Mouse (Mus musculus) neural tube, embryonic 11.5 days (tissue): ENCODE measurements around the gene Olfr611. TPM values are rescaled to one million over a fixed set of nuclear protein-coding genes. Genes with fewer than 3 reads are reported as not detected.
"Not testable (repeated sequence)": the region's sequence is repeated elsewhere in the genome, so short reads cannot be mapped to it uniquely, and the experiment has no call there.

Source experiments
- ATAC-seq: fragments of 200-750 bp; cut with Nextera tagmentation; 2 replicates; pipeline ENCODE4 v1.8.0; 2017; ENCODE audit warnings: moderate number of reproducible peaks, mild to moderate bottlenecking, moderate TSS enrichment, moderate library complexity; ENCODE audit not compliant: insufficient read depth, low FRiP score, low TSS enrichment
- DNase-seq: peaks from one replicate; pipeline ENCODE4 v3.0.0-alpha.2; 2015; ENCODE audit warnings: low spot score
- H3K27ac ChIP-seq: fragments of 300-500 bp; sonication (generic); 2 replicates; pipeline ENCODE4 v1.5.1; 2014; ENCODE audit warnings: low read depth, mild to moderate bottlenecking, low read length
- H3K27me3 ChIP-seq: fragments of 300-500 bp; sonication (generic); 2 replicates; pipeline ENCODE4 v1.6.1; 2014; ENCODE audit warnings: mild to moderate bottlenecking, low read length, mixed read lengths; ENCODE audit not compliant: control insufficient read depth, insufficient read depth
- H3K36me3 ChIP-seq: fragments of 300-500 bp; sonication (generic); 2 replicates; pipeline ENCODE4 v1.6.1; 2014; ENCODE audit warnings: mild to moderate bottlenecking, low read length, moderate library complexity, mixed read lengths; ENCODE audit not compliant: control insufficient read depth, insufficient read depth
- H3K4me1 ChIP-seq: fragments of 300-500 bp; sonication (generic); 2 replicates; pipeline ENCODE4 v1.6.1; 2014; ENCODE audit warnings: low read length, mixed read lengths; ENCODE audit not compliant: control insufficient read depth, insufficient read depth
- H3K4me2 ChIP-seq: fragments of 300-500 bp; sonication (generic); 2 replicates; pipeline ENCODE4 v1.6.1; 2014; ENCODE audit warnings: low read depth, mild to moderate bottlenecking, moderate library complexity
- H3K4me3 ChIP-seq: fragments of 300-500 bp; sonication (generic); 2 replicates; pipeline ENCODE4 v1.5.1; 2014; ENCODE audit warnings: low read depth, low read length
- H3K9ac ChIP-seq: fragments of 300-500 bp; sonication (generic); 2 replicates; pipeline ENCODE4 v1.6.1; 2014; ENCODE audit warnings: mild to moderate bottlenecking, low read length
- H3K9me3 ChIP-seq: fragments of 300-500 bp; sonication (generic); 2 replicates; pipeline ENCODE4 v1.6.1; 2016; ENCODE audit warnings: low read length; ENCODE audit not compliant: control insufficient read depth
- WGBS: fragments of 180-500 bp; shearing (Covaris S2); extraction: QIAGEN DNeasy Blood & Tissue Kit; methylation state at CpG from one replicate; pipeline ENCODE4 v1.1.7; 2014; 5-methylcytosine and 5-hydroxymethylcytosine counted together
- polyA plus RNA-seq: library from polyadenylated mRNA; unstranded; fragments of >200 nt; fragmentation: Nextera tagmentation; extraction: Ambion mirVana; gene quantifications from 2 replicates; pipeline ENCODE4 v1.2.1, GENCODE M21; 2014

Olfr611 gene
- polyA plus RNA-seq, result not detected in 2 replicates

- not testable (repeated sequence) for H3K36me3 ChIP-seq, H3K27me3 ChIP-seq, H3K4me1 ChIP-seq, H3K9ac ChIP-seq, DNase-seq, H3K4me3 ChIP-seq, H3K4me2 ChIP-seq, ATAC-seq, H3K27ac ChIP-seq, H3K9me3 ChIP-seq
- WGBS, result 70% methylated on average over 1 of the region's 1 CpGs
Measured at GRCm38 (mm10) chr7:103520746-103521145, at the start of gene Olfr611. TSS of gene Olfr611 (minus strand) at chr7:103520846.

DNA sequence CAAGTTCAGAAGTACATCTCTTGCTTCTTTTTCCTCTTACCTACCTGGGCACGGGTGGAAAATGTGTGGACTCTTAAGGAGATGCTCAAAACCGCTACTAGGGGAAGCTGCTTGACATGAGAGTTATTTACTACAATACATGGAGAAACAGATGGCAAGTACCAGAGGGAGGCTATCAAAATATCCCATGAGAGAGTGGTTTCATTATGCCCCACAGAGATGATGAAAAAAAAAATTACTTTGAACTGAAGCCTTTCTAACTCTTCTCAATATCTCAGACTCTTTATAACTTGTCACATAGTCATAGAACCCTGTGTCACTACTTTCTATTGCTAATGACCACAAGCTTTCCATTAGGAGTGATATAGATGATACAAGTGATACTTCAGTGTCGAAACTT, 48.4 kb upstream of the Olfr611 start, which contains the start of gene Olfr616:
TSS of gene Olfr616 (minus strand) at position 101 of the 400 bp plus-strand sequence.
- WGBS, result 84% methylated on average over 3 of the region's 3 CpGs
- no peak within 1 kb of the TSS for H3K4me3 ChIP-seq
- no peak within 1 kb of the TSS for H3K4me2 ChIP-seq
- no peaks in the 10 kb centered on the region for H3K4me1 ChIP-seq
- H3K36me3 ChIP-seq, result no peaks in the 10 kb centered on the region
- H3K27me3 ChIP-seq, result no peaks in the 10 kb centered on the region
- DNase-seq (no peak), ATAC-seq (no peak)
- H3K27ac ChIP-seq, result no peak within 1 kb of the TSS
- no peaks in the 10 kb centered on the region for H3K9me3 ChIP-seq
- no peak within 1 kb of the TSS for H3K9ac ChIP-seq

DNA sequence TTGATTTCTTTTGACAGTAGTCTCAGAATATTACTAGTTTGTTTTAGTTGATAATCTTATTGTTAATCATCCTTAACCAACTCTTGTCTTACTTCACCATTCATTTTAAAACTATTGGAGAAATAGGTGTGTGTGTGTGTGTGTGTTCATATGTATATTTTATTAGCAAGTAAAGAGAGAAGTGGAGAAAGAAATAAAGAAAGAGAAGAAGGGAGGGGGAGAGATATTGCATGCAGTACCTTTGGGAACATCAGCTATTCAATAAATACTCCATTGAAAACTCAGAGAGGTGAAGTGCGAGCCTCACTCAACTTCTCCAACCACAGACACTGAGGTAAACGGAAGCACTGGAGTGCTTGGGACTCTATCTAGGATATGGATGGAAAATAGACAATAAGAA, 35.1 kb upstream of the Olfr611 start, which contains the start of gene Olfr615:
TSS of gene Olfr615 (plus strand) at position 301 of the 400 bp plus-strand sequence.
- Histone ChIP-seq H3K9ac (no peak within 1 kb of the TSS), H3K4me2 (no peak within 1 kb of the TSS), H3K9me3 (no peaks in the 10 kb centered on the region), H3K27ac (no peak within 1 kb of the TSS), H3K4me3 (no peak within 1 kb of the TSS), H3K27me3 (no peaks in the 10 kb centered on the region), H3K4me1 (no peaks in the 10 kb centered on the region), H3K36me3 (no peaks in the 10 kb centered on the region)
- no peak for ATAC-seq
- WGBS, result 91% methylated on average over 2 of the region's 2 CpGs
- no peak for DNase-seq

DNA sequence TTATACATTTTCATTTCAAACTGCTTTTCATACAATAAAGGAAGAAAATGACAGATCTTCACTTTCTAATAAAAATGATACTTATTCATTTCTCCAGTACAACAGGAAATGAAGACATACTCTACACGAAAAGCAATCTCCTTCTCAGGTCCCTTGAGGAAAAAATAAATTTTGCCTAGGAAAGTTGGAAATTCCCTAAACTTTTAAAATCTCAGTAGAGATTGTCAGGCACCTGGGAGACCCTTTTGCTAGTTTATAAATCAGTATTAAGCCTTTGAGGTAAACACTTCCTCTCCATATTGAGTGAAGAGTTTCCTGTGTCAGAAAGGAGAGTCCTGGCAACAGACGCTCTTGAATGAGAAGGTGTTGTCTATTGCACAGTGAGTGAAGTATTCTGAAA, 27.1 kb upstream of the Olfr611 start, which contains the start of gene Olfr613:
TSS of gene Olfr613 (plus strand) at position 301 of the 400 bp plus-strand sequence.
- H3K4me3 ChIP-seq, result no peak within 1 kb of the TSS
- H3K27me3 ChIP-seq, result no peaks in the 10 kb centered on the region
- H3K27ac ChIP-seq, result no peak within 1 kb of the TSS
- H3K4me1 ChIP-seq, result no peaks in the 10 kb centered on the region
- H3K36me3 ChIP-seq, result no peaks in the 10 kb centered on the region
- 87% methylated on average over 2 of the region's 2 CpGs for WGBS
- ATAC-seq (no peak), DNase-seq (no peak)
- no peaks in the 10 kb centered on the region for H3K9me3 ChIP-seq
- no peak within 1 kb of the TSS for H3K4me2 ChIP-seq
- no peak within 1 kb of the TSS for H3K9ac ChIP-seq

- H3K36me3 ChIP-seq, DNase-seq, H3K4me2 ChIP-seq, H3K27me3 ChIP-seq, H3K9me3 ChIP-seq, H3K9ac ChIP-seq, H3K4me1 ChIP-seq, H3K4me3 ChIP-seq, ATAC-seq, H3K27ac ChIP-seq: not testable (repeated sequence)
- WGBS, result 91% methylated on average over 2 of the region's 2 CpGs
Measured at GRCm38 (mm10) chr7:103542617-103543016, 22.0 kb upstream of the Olfr611 start, which contains the start of gene Olfr612. TSS of gene Olfr612 (minus strand) at chr7:103542717.

DNA sequence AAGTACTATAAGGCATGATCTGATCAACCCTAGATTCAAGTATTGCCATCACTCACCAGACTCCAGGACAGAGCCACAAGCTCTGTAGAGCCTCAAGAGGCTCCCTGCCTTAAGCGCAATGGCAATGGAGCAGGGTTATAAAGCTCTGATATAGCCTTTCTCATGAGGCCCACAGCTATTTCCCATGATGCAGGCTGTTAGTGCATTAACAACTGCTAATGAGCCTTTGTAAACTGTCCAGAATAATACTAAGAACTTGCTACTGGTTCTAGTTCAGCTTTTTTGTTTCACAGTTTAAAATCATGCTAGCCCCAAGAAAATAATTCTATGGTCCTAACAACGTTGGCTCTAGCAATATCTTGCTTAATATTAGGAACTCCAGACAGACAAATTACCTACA, 8.6 kb downstream of the Olfr611 start, which contains the start of gene Olfr610:
TSS of gene Olfr610 (minus strand) at position 101 of the 400 bp plus-strand sequence.
- H3K4me3 ChIP-seq, result no peak within 1 kb of the TSS
- no peak within 1 kb of the TSS for H3K4me2 ChIP-seq
- no peak within 1 kb of the TSS for H3K9ac ChIP-seq
- no peaks in the 10 kb centered on the region for H3K36me3 ChIP-seq
- no peaks in the 10 kb centered on the region for H3K27me3 ChIP-seq
- DNase-seq, result no peak
- H3K27ac ChIP-seq, result no peak within 1 kb of the TSS
- no peaks in the 10 kb centered on the region for H3K4me1 ChIP-seq
- no peak for ATAC-seq
- WGBS, result 88% methylated on average over 2 of the region's 2 CpGs
- H3K9me3 ChIP-seq, result no peaks in the 10 kb centered on the region

DNA sequence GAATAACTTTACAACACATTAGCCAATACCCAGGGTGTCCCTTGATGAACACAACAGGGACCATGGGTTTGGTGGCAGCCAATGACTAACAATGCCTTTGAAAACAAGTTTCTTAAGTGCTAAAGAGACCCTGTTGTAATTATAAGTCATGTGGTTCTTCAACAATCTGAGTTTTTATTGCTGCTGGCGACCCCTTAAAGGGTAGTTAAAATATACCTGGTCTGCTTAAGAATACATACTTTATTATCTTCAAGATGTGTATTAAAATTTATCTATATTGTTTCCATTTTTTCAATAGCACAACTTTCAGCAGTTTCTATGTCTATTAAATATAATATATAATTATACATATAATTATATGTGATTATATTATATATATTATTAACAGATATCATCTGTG, 22.7 kb downstream of the Olfr611 start, which contains the start of gene Olfr609:
TSS of gene Olfr609 (minus strand) at position 101 of the 400 bp plus-strand sequence.
- Histone ChIP-seq H3K4me2 (no peak within 1 kb of the TSS), H3K27ac (no peak within 1 kb of the TSS), H3K9ac (no peak within 1 kb of the TSS), H3K36me3 (no peaks in the 10 kb centered on the region), H3K9me3 (no peaks in the 10 kb centered on the region), H3K27me3 (no peaks in the 10 kb centered on the region), H3K4me3 (no peak within 1 kb of the TSS), H3K4me1 (no peaks in the 10 kb centered on the region)
- ATAC-seq (no peak), DNase-seq (no peak)
- WGBS, result 66% methylated on average over 1 of the region's 1 CpGs

DNA sequence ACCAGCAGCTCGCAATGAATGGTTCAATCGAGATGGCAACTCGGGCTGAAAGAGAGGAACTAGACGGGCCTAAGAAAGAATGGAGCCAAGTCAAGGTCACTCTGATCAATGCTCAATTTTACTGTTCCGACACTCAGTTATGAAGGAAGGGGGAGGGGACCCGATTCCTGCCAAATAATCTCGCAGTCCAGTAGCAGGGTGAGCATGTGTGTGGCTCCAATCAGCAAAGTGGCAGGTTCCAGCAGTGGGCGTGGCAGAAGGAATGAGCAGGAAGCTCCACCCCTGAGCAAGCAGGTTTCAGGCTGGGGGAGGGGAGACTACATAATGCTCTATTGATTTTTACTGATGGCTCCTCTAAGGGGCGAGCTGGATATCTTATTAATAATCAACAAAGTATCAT, 43.5 kb downstream of the Olfr611 start:
- not testable (repeated sequence) for DNase-seq, ATAC-seq, H3K27me3 ChIP-seq, H3K9ac ChIP-seq, H3K9me3 ChIP-seq, H3K4me2 ChIP-seq, H3K4me3 ChIP-seq, H3K27ac ChIP-seq, H3K4me1 ChIP-seq, H3K36me3 ChIP-seq
- WGBS, result 89% methylated on average over 9 of the region's 9 CpGs

- H3K9me3 ChIP-seq, result no peaks in the 10 kb centered on the region
- ATAC-seq (no peak), DNase-seq (no peak)
- no peaks in the 10 kb centered on the region for H3K36me3 ChIP-seq
- H3K4me1 ChIP-seq, result no peaks in the 10 kb centered on the region
- no peaks in the 10 kb centered on the region for H3K27me3 ChIP-seq
- H3K4me3 ChIP-seq, result no peak within 1 kb of the TSS
- no peak within 1 kb of the TSS for H3K4me2 ChIP-seq
- no peak within 1 kb of the TSS for H3K9ac ChIP-seq
- no peak within 1 kb of the TSS for H3K27ac ChIP-seq
Measured at GRCm38 (mm10) chr7:103469577-103469976, 51.1 kb downstream of the Olfr611 start, which contains the start of gene Olfr608. TSS of gene Olfr608 (plus strand) at chr7:103469877.
